Mouse (Mus musculus): Measurements from ENCODE around the gene Plcd1.

GRCm38 (mm10) chr9:119055336-119055735, 38.0 kb downstream of the Plcd1 start:
- TF ChIP-seq CTCF (IDR thresholded peaks at IDR 0.05 in 2 of 3, conservative IDR thresholded peaks at IDR 0.05 in 1 of 3; ENCODE audit: control insufficient read depth in 1 of 3, insufficient read depth in 1 of 3, low read depth in 2 of 3, low read length in 3 of 3, poor library complexity in 1 of 3, severe bottlenecking in 1 of 3) (no peak), MYC (IDR thresholded peaks at IDR 0.05; ENCODE audit: low read depth, low read length) (no peak), ZKSCAN1 (IDR thresholded peaks at IDR 0.05; ENCODE audit: low read depth, low read length) (no peak), POLR2AphosphoS2 (IDR thresholded peaks at IDR 0.05; ENCODE audit: low read length) (no peak), SMC3 (IDR thresholded peaks at IDR 0.05; ENCODE audit: low read depth, low read length) (no peak)

Measured in MEL (cell line).